Mouse (Mus musculus) forebrain, embryonic 10.5 days (tissue): ENCODE data around the gene Pgd. TPM values are rescaled to one million over a fixed set of nuclear protein-coding genes. Genes with fewer than 3 reads are reported as not detected.
"Not testable (repeated sequence)": the region's sequence is repeated elsewhere in the genome, so short reads cannot be mapped to it uniquely, and the experiment has no call there.

Source experiments
- DNase-seq: peaks from one replicate; pipeline ENCODE4 v3.0.0-alpha.2; 2017; ENCODE audit warnings: low spot score; ENCODE audit errors: extremely low spot score
- H3K27ac ChIP-seq: fragments of 300-500 bp; sonication (generic); 2 replicates; pipeline ENCODE4 v1.5.1; 2016; ENCODE audit warnings: mild to moderate bottlenecking
- H3K27me3 ChIP-seq: fragments of 300-500 bp; sonication (generic); 2 replicates; pipeline ENCODE4 v1.6.1; 2016; ENCODE audit warnings: mild to moderate bottlenecking; ENCODE audit not compliant: poor library complexity, severe bottlenecking
- H3K36me3 ChIP-seq: fragments of 300-500 bp; sonication (generic); replicated peaks from 2 replicates; pipeline ENCODE4 v1.6.1; 2016; ENCODE audit warnings: mild to moderate bottlenecking, moderate library complexity
- H3K4me1 ChIP-seq: fragments of 300-500 bp; sonication (generic); 2 replicates; pipeline ENCODE4 v1.6.1; 2016
- H3K4me3 ChIP-seq: fragments of 300-500 bp; sonication (generic); 2 replicates; pipeline ENCODE4 v1.5.1; 2016; ENCODE audit warnings: mild to moderate bottlenecking, moderate library complexity
- H3K9me3 ChIP-seq: fragments of 300-500 bp; sonication (generic); 2 replicates; pipeline ENCODE4 v1.6.1; 2016; ENCODE audit warnings: mild to moderate bottlenecking, moderate library complexity
- WGBS: fragments of 180-500 bp; shearing (Covaris S2); methylation state at CpG from one replicate; pipeline ENCODE4 v1.1.7; 2016; 5-methylcytosine and 5-hydroxymethylcytosine counted together
- polyA plus RNA-seq: library from polyadenylated mRNA; unstranded; fragments of >200 nt; fragmentation: Nextera tagmentation; extraction: Ambion mirVana; gene quantifications from 2 replicates; pipeline ENCODE4 v1.2.1, GENCODE M21; 2016

The Pgd gene
- polyA plus RNA-seq, 1 experiment from 2014 or later, result 169 TPM

DNA sequence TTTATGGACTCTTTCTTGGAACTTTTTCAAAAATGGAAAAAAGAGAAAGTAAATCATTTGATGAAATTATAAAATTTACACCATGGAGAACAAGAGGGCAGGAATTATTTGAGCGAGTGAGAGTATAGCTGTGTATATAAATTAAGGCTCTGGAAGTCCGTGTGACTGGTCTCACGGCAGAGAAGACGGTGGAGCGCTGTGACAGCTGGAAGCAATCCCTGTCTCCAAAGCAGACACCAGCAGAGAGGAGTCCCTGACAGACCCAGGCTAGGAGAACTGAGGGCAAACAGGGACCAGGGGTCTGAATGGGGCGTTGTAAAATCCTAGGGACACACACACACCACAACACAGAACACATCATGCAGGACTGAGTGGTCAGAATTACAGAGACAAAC, 40.5 kb downstream of the Pgd start:
- Histone ChIP-seq H3K4me1 (peaks cover 8% of the 10 kb centered on the region), H3K9me3 (no peaks in the 10 kb centered on the region), H3K36me3 (peaks cover 54% of the 10 kb centered on the region), H3K27ac (no peak overlapping the region), H3K27me3 (no peaks in the 10 kb centered on the region), H3K4me3 (no peak overlapping the region)
- no peak for DNase-seq
- 84% methylated on average over 6 of the region's 6 CpGs for WGBS

DNA sequence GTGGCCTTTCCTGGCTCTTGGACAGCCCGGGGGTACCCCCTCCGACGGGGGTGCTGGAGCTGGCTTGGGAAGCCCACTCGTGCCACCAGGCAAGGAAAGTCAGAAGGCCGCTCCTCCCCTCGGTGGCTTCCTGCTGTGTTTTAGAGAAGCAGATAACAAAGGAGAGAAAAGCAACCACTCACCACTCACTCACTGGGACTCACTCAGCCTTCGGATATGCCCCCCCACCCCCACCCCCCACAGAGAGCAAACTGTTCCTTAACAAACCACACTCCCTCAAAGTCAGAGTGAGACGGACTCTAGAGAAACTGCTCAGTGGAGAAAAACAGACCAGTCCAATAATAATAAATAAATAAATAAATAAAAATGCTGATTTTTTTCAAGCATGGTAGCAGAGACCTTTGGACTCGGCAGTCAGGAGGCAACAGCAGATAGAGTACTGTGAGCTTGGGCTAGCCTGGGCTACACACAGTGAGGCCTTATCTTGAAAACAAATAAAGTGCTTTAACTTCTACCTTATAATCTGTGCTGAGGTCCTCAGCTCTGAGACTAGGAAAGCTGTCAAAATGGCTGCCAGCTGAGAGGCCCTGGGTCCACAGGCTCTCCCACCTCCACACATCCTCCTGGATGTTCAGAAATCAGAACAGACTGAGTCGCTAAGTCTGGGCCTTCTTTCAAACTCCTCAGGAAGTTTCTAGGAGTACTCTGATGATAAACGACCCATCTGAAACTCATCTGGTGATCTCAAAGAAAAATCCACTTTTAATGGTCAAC, 41.0 kb downstream of the Pgd start:
- no peak for DNase-seq
- H3K27me3 ChIP-seq, result no peaks in the 10 kb centered on the region
- peaks cover 8% of the 10 kb centered on the region for H3K4me1 ChIP-seq
- 58% methylated on average over 11 of the region's 11 CpGs for WGBS
- peak overlapping the region; percentile 53; the same call in 1 of the 2 replicates for H3K27ac ChIP-seq
- H3K4me3 ChIP-seq, result no peak overlapping the region
- peaks cover 49% of the 10 kb centered on the region for H3K36me3 ChIP-seq
- H3K9me3 ChIP-seq, result no peaks in the 10 kb centered on the region

DNA sequence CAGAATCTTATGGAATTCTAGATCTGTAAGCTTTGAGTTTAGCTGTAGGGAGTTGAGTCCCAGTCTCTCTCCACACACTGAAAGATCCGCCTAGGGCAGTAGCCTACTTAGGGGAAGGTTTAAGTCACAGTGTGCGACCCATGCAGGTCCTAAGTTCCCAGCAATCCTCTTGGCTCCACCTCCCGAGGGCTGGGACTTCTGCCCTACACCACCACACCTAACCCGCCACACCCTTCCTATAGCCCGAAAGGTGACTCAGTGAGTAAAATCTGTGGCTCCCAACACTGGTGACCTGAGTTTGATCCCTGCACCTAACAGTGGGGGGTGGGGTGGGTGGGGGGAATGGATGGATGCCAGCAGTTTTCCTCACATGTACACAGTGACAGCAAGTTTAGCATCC, 43.1 kb downstream of the Pgd start:
- peaks cover 8% of the 10 kb centered on the region for H3K4me1 ChIP-seq
- 59% methylated on average over 5 of the region's 5 CpGs for WGBS
- no peak for DNase-seq
- H3K27ac ChIP-seq, result no peak overlapping the region
- H3K9me3 ChIP-seq, result no peaks in the 10 kb centered on the region
- no peaks in the 10 kb centered on the region for H3K27me3 ChIP-seq
- no peak overlapping the region for H3K4me3 ChIP-seq
- H3K36me3 ChIP-seq, result peaks cover 31% of the 10 kb centered on the region

DNA sequence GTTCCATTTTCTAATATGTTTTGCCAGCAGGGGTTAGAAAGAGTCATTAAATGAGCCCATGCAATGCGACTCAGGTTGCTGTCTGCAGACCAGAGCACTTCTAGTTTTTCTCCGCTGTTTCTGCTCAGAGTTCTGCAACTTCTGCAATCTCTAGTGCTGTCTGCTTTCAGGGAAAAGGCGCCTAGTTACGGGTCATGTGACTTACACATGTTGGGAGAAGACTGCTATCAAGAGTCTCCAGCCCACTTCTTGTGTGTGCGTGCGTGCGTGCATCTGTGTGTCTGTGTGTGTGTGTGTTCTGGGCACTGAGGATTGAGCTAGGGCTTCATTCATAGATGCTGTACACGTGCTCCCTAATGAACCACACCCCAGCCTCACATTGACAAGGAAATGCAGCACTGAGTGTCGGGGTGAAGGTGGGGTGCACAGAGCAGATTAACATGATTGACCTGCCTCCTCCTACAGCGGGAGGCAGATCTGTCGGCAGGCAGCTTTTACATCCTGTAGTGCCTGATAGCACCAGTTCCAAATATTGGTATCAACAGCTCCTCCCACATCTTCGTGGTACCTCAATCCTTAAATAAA, 46.5 kb downstream of the Pgd start:
- not testable (repeated sequence) for H3K27ac ChIP-seq, H3K9me3 ChIP-seq, H3K4me3 ChIP-seq, DNase-seq, H3K36me3 ChIP-seq, H3K4me1 ChIP-seq, H3K27me3 ChIP-seq
- 90% methylated on average over 12 of the region's 12 CpGs for WGBS

DNA sequence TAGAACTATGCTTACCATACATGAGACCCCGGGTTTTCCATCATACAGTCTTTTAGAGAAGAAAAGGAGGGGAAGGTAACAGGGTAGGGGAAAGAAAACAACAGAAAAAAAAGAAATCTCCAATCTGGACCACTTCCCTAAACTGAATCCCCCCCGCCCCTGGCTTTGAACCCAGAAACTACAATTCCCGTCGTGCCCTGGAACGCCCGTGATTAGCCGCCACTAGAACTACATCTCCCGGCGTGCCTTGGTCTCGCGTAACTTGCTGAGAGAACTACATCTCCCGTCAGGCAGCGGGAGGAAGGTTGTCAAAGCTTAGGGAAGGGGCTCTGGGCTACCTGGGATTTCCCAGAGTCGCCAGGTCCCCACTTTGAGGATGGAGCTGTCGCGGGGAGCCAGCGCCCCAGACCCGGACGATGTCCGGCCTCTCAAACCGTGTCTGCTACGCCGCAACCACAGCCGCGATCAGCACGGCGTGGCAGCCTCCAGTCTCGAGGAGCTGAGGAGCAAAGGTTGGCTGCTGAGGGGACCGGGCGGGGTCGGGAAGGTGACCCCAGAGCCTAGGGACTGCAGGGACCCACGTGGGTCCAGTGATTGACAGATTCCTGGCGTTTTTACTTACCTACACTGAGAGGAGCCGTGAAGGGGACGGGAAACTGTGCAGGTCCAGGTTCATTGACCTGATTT, 62.6 kb downstream of the Pgd start, which contains the start of gene Dffa:
Gene Dffa, plus strand, starts transcription at position 272 of the 687 bp plus-strand sequence.
- peaks cover 12% of the 10 kb centered on the region for H3K4me1 ChIP-seq
- peak within 1 kb of the TSS; percentile 81 for H3K27ac ChIP-seq
- H3K9me3 ChIP-seq, result no peaks in the 10 kb centered on the region
- H3K36me3 ChIP-seq, result peaks cover 17% of the 10 kb centered on the region
- DNase-seq, result peak; percentile 86
- peak within 1 kb of the TSS; percentile 85 for H3K4me3 ChIP-seq
- no peaks in the 10 kb centered on the region for H3K27me3 ChIP-seq
- under 1% methylated on average over 35 of the region's 35 CpGs for WGBS

DNA sequence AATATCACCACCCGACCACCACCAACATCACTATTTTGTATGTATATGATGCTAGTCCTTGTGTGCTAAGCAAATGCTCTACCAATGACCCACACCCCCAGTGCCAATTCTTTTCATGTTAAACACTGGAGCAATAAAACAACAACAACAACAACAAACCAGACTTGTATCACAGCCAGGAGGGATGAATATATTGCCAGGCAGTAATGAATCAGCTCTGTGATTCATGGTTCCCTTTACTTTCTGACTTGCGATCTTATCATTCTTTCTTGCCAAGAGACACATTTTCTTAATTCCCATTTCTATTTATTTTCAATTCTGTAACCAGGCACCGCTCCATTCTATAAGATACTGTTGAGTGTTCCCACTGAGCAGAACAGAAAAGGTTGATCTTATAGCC, 65.1 kb downstream of the Pgd start:
- Histone ChIP-seq H3K36me3 (peaks cover 5% of the 10 kb centered on the region), H3K4me1 (peaks cover 28% of the 10 kb centered on the region), H3K4me3 (no peak overlapping the region), H3K9me3 (no peaks in the 10 kb centered on the region), H3K27ac (no peak overlapping the region), H3K27me3 (no peaks in the 10 kb centered on the region)
- 90% methylated on average over 3 of the region's 3 CpGs for WGBS
- no peak for DNase-seq

DNA sequence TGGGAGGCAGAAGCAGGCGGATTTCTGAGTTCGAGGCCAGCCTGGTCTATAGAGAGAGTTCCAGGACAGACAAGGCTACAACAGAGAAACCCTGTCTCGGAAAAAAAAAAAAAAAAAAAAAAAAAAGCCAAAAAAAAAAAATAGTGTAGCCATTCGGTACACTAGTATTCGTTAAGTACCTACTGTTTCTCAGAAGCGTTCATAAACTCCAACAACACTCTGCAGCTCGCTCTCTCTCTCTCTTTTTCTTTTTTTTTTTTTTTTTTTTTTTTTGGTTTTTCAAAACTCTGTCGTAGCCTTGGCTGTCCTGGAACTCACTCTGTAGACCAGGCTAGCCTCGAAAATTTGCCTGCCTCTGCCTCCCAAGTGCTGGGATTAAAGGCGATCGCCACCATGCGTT, 66.1 kb downstream of the Pgd start:
- H3K4me3 ChIP-seq, H3K36me3 ChIP-seq, H3K27me3 ChIP-seq, DNase-seq, H3K9me3 ChIP-seq, H3K27ac ChIP-seq: not testable (repeated sequence)
- peaks cover 28% of the 10 kb centered on the region for H3K4me1 ChIP-seq
- 89% methylated on average over 12 of the region's 12 CpGs for WGBS

Other genes starting within 250 kb of the Pgd start
- gene Pex14, start 66.9 kb downstream of the Pgd start, polyA plus RNA-seq, result 54.4 and 58.9 TPM in 2 replicates
- gene Dffa, start 62.6 kb downstream of the Pgd start, polyA plus RNA-seq, result 30.5 and 33.4 TPM in 2 replicates
- gene Cort, start 40.0 kb downstream of the Pgd start, polyA plus RNA-seq, result 0.30 TPM in 1 of 2 replicates, not detected in the other
- gene Cenps, start 29.1 kb downstream of the Pgd start, polyA plus RNA-seq, result 64.8 and 69.1 TPM in 2 replicates
- 55.9 and 59.8 TPM in 2 replicates for gene Kif1b, start 140.9 kb upstream of the Pgd start, polyA plus RNA-seq